Mouse (Mus musculus) CH12.LX (cell line): Measurements from ENCODE around the gene Col7a1. TPM values are rescaled to one million over a fixed set of nuclear protein-coding genes. Genes with fewer than 3 reads are reported as not detected.
A peak's percentile ranks its signal among the peaks of the same experiment; 100 is the strongest.

Experiments used
- DNase-seq: peaks from one replicate; pipeline ENCODE4 v3.0.0-alpha.2; 2013; ENCODE audit errors: extremely low read depth
- H3K27ac ChIP-seq: 2 replicates; pipeline ENCODE4 v1.5.1; 2012; ENCODE audit warnings: low read depth, mild to moderate bottlenecking, control low read depth, moderate library complexity; ENCODE audit not compliant: insufficient read depth
- H3K27me3 ChIP-seq: replicated peaks from 2 replicates; pipeline ENCODE3; 2012; ENCODE audit warnings: inconsistent platforms
- H3K36me3 ChIP-seq, 2 experiments: replicated peaks in 1 of 2; 2 replicates each; pipeline versions ENCODE3 to v1.6.1; 2012; ENCODE audit warnings: inconsistent platforms in 1 of 2, low read length in 1 of 2, mild to moderate bottlenecking in 1 of 2, mixed read lengths in 1 of 2, moderate library complexity in 1 of 2; ENCODE audit not compliant: control insufficient read depth in 1 of 2, insufficient read depth in 1 of 2
- H3K4me1 ChIP-seq, 2 experiments: 2 replicates each; pipeline ENCODE4 v1.6.1; 2012; ENCODE audit warnings: inconsistent platforms in 1 of 2, moderate library complexity in 1 of 2; ENCODE audit not compliant: insufficient read depth in 2 of 2, control insufficient read depth in 1 of 2
- H3K4me2 ChIP-seq: 2 replicates; pipeline ENCODE4 v1.6.1; 2012; ENCODE audit warnings: low read depth, mild to moderate bottlenecking, control low read depth; ENCODE audit not compliant: poor library complexity, insufficient read depth, severe bottlenecking
- H3K4me3 ChIP-seq, 3 experiments: fragments of 150-350 bp in 1 of 3; sonication (generic) in 1 of 3; replicated peaks in 1 of 3; 2 replicates each; pipeline versions ENCODE3 to v1.5.1; 2011 to 2012; ENCODE audit warnings: low read depth in 2 of 3, low read length in 2 of 3, mild to moderate bottlenecking in 2 of 3, moderate library complexity in 2 of 3, control low read depth in 1 of 3, improper control_type of control experiment in 1 of 3, inconsistent platforms in 1 of 3, mixed read lengths in 1 of 3; ENCODE audit not compliant: poor library complexity in 1 of 3
- H3K79me2 ChIP-seq: replicated peaks from 2 replicates; pipeline ENCODE4 v1.6.1; 2012; ENCODE audit warnings: mild to moderate bottlenecking, moderate library complexity; ENCODE audit not compliant: control insufficient read depth, poor library complexity, insufficient read depth, severe bottlenecking; ENCODE audit errors: extremely low read depth
- H3K9ac ChIP-seq: 2 replicates; pipeline ENCODE4 v1.6.1; 2012; ENCODE audit warnings: low read depth, mild to moderate bottlenecking, control low read depth, moderate library complexity; ENCODE audit not compliant: insufficient read depth
- H3K9me3 ChIP-seq: replicated peaks from 2 replicates; pipeline ENCODE3; 2012; ENCODE audit warnings: low read length, inconsistent platforms, mixed read lengths
- BHLHE40 ChIP-seq: IDR thresholded peaks from 2 replicates; pipeline ENCODE4 v1.6.1; 2011; ENCODE audit warnings: mild to moderate bottlenecking, low read depth, low read length, improper control_type of control experiment
- CHD1 ChIP-seq: IDR thresholded peaks from 2 replicates; pipeline ENCODE4 v1.6.1; 2012; ENCODE audit warnings: low read depth, low read length, improper control_type of control experiment, inconsistent platforms
- CHD2 ChIP-seq: IDR thresholded peaks from 2 replicates; pipeline ENCODE4 v1.6.1; 2011; ENCODE audit warnings: low read length, improper control_type of control experiment
- CTCF ChIP-seq, 2 experiments: IDR thresholded peaks in 1 of 2; conservative IDR thresholded peaks in 1 of 2; 2 replicates each; pipeline ENCODE4 v1.5.1; 2011 to 2012; ENCODE audit warnings: low read depth in 2 of 2, low read length in 2 of 2, improper control_type of control experiment in 1 of 2, inconsistent platforms in 1 of 2, mild to moderate bottlenecking in 1 of 2, moderate library complexity in 1 of 2
- ELF1 ChIP-seq: IDR thresholded peaks from 2 replicates; pipeline ENCODE4 v1.6.1; 2014; ENCODE audit warnings: low read depth, mild to moderate bottlenecking, inconsistent platforms, low read length, improper control_type of control experiment
- HCFC1 ChIP-seq: IDR thresholded peaks from 2 replicates; pipeline ENCODE4 v1.6.1; 2012; ENCODE audit warnings: low read depth, mild to moderate bottlenecking, inconsistent platforms, low read length, improper control_type of control experiment
- IRF4 ChIP-seq: IDR thresholded peaks from 2 replicates; pipeline ENCODE4 v1.6.1; 2014; ENCODE audit warnings: low read depth, mild to moderate bottlenecking, inconsistent platforms, low read length, improper control_type of control experiment
- JUND ChIP-seq: conservative IDR thresholded peaks from 2 replicates; pipeline ENCODE4 v1.6.1; 2011; ENCODE audit warnings: low read depth, low read length, improper control_type of control experiment
- KAT2A ChIP-seq: IDR thresholded peaks from 2 replicates; pipeline ENCODE4 v1.6.1; 2012; ENCODE audit warnings: low read length, improper control_type of control experiment, inconsistent platforms; ENCODE audit not compliant: insufficient replicate concordance
- MAX ChIP-seq: IDR thresholded peaks from 2 replicates; pipeline ENCODE4 v1.6.1; 2011; ENCODE audit warnings: low read length, improper control_type of control experiment
- MAZ ChIP-seq: IDR thresholded peaks from 2 replicates; pipeline ENCODE4 v1.6.1; 2012; ENCODE audit warnings: low read depth, mild to moderate bottlenecking, inconsistent platforms, low read length, improper control_type of control experiment, moderate library complexity
- MEF2A ChIP-seq: IDR thresholded peaks from 2 replicates; pipeline ENCODE4 v1.6.1; 2014; ENCODE audit warnings: low read depth, mild to moderate bottlenecking, inconsistent platforms, low read length, improper control_type of control experiment, borderline replicate concordance
- MXI1 ChIP-seq: IDR thresholded peaks from 2 replicates; pipeline ENCODE4 v1.6.1; 2011; ENCODE audit warnings: mild to moderate bottlenecking, low read depth, low read length, improper control_type of control experiment
- MYC ChIP-seq: IDR thresholded peaks from 2 replicates; pipeline ENCODE4 v1.6.1; 2011; ENCODE audit warnings: low read depth, mild to moderate bottlenecking, improper control_type of control experiment, low read length
- NELFE ChIP-seq: IDR thresholded peaks from 2 replicates; pipeline ENCODE4 v1.6.1; 2011; ENCODE audit warnings: low read depth, low read length, improper control_type of control experiment
- NRF1 ChIP-seq: IDR thresholded peaks from 2 replicates; pipeline ENCODE4 v1.6.1; 2014; ENCODE audit warnings: low read depth, mild to moderate bottlenecking, inconsistent platforms, low read length, improper control_type of control experiment, moderate library complexity
- POLR2A ChIP-seq: IDR thresholded peaks from 2 replicates; pipeline ENCODE4 v1.6.1; 2011; ENCODE audit warnings: low read depth, mild to moderate bottlenecking, improper control_type of control experiment, low read length
- POLR2AphosphoS2 ChIP-seq: IDR thresholded peaks from 2 replicates; pipeline ENCODE4 v1.6.1; 2011; ENCODE audit warnings: low read depth, low read length, improper control_type of control experiment
- RAD21 ChIP-seq: IDR thresholded peaks from 2 replicates; pipeline ENCODE4 v1.6.1; 2011; ENCODE audit warnings: low read depth, mild to moderate bottlenecking, low read length, improper control_type of control experiment, moderate library complexity
- SIN3A ChIP-seq: IDR thresholded peaks from 2 replicates; pipeline ENCODE4 v1.6.1; 2012; ENCODE audit warnings: low read length, improper control_type of control experiment, inconsistent platforms
- SMC3 ChIP-seq: IDR thresholded peaks from 2 replicates; pipeline ENCODE4 v1.6.1; 2011; ENCODE audit warnings: low read depth, low read length, improper control_type of control experiment
- TBP ChIP-seq: conservative IDR thresholded peaks from 2 replicates; pipeline ENCODE4 v1.6.1; 2011; ENCODE audit warnings: low read depth, low read length, improper control_type of control experiment
- TCF12 ChIP-seq: IDR thresholded peaks from 2 replicates; pipeline ENCODE4 v1.6.1; 2014; ENCODE audit warnings: low read depth, mild to moderate bottlenecking, inconsistent platforms, low read length, improper control_type of control experiment
- UBTF ChIP-seq: IDR thresholded peaks from 2 replicates; pipeline ENCODE4 v1.6.1; 2012; ENCODE audit warnings: low read depth, mild to moderate bottlenecking, inconsistent platforms, low read length, improper control_type of control experiment, moderate library complexity
- ZC3H11A ChIP-seq: IDR thresholded peaks from 2 replicates; pipeline ENCODE4 v1.6.1; 2012; ENCODE audit warnings: low read depth, mild to moderate bottlenecking, inconsistent platforms, low read length, improper control_type of control experiment
- ZKSCAN1 ChIP-seq: IDR thresholded peaks from 2 replicates; pipeline ENCODE4 v1.6.1; 2012; ENCODE audit warnings: low read depth, inconsistent platforms, low read length, improper control_type of control experiment, borderline replicate concordance
- ZMIZ1 ChIP-seq: IDR thresholded peaks from 2 replicates; pipeline ENCODE4 v1.6.1; 2012; ENCODE audit warnings: low read depth, mild to moderate bottlenecking, inconsistent platforms, low read length, improper control_type of control experiment
- ZNF384 ChIP-seq: IDR thresholded peaks from 2 replicates; pipeline ENCODE4 v1.6.1; 2012; ENCODE audit warnings: low read depth, low read length, improper control_type of control experiment, inconsistent platforms
- dilution Hi-C: fragments of 300-500 bp; cut with MboI; formaldehyde crosslinking; loops from 2 replicates; pipeline ENCODE4 v1.14.3; 2020; ENCODE audit warnings: low sequenced_read_pairs; ENCODE audit not compliant: extremely low pct_unique_long_range_greater_than_20kb, extremely low pct_ligation_motif_present
- in situ Hi-C: fragments of 300-500 bp; cut with MboI; formaldehyde crosslinking; loops from 3 replicates; pipeline ENCODE4 v1.14.3; 2019; ENCODE audit warnings: low sequenced_read_pairs, low pct_ligation_motif_present, low pct_unique_long_range_greater_than_20kb, mixed read lengths
- polyA plus RNA-seq: library from polyadenylated mRNA; unstranded; fragments of >175 nt; gene quantifications from 2 replicates; pipeline ENCODE4 v1.2.1, GENCODE M21; 2012; ENCODE audit warnings: low read depth; ENCODE audit not compliant: insufficient read length
- total RNA-seq, 2 experiments: library from RNA; depleted of rRNA; stranded (reverse); fragments of 300-350 nt in 1 of 2; fragments of >200 nt in 1 of 2; gene quantifications; 2 replicates each; pipeline ENCODE4 v1.2.3; 2012 to 2014

Gene Col7a1
- total and polyA plus RNA-seq, 3 experiments = 0.31 to 2.0 (median 0.98) TPM

DNA sequence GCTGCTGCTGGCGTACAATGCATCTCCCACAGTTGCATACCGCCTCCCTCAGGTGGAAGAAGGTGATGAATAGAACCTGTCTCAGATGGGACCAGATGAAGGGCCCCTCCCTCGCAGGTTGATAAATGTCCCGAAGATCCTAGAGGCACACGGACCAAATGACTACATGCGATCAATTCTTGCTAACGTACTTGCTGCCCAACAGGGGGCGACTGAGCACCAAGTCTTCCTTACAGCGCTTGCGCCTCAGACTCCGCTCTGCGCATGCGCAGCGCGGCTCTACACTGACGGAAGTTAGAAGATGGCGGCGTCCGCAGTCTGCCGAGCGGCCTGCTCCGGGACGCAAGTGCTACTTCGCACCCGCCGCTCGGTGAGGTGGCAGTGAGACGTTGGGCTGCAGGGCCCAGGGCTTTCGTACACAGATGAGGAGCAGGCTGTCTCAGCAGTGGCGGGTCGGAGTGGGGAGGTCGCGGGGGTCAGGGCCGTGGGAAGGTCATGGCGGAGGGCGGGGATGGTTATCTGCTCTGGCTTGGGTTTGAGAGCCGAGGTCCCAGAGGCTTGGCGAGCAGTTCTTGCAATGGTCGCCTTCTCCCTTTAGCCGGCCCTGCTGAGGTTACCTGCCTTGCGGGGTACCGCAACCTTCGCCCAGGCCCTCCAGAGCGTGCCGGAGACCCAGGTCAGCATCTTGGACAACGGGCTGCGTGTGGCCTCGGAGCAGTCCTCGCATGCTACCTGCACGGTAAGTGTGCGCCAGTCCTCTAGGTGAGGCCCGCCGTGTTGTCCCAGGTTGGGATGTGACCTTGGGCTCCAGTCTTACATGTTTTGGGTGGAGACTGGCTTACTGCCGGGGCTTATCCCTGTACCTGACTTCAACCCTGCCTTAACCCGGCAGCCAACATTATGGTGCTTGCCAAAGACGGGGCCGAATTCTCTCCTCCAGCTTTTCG, 16.7 kb upstream of the Col7a1 start, which contains the start of gene Uqcrc1:
TSS of gene Uqcrc1 (plus strand) at position 216 of the 947 bp plus-strand sequence.
- Histone ChIP-seq H3K4me2 (peak within 1 kb of the TSS; percentile 88), H3K9ac (peak within 1 kb of the TSS; percentile 81), H3K4me1 (peaks cover 0 to 13% of the 10 kb centered on the region in 2 experiments; a peak in 2 of 4 replicates), H3K36me3 (peaks cover 22 to 34% of the 10 kb centered on the region in 2 experiments), H3K27ac (peak within 1 kb of the TSS; percentile 49), H3K79me2 (peaks cover 11% of the 10 kb centered on the region), H3K27me3 (peaks cover 4% of the 10 kb centered on the region), H3K9me3 (no peaks in the 10 kb centered on the region), H3K4me3 (peak within 1 kb of the TSS; percentile 91 to 97 (median 96))
- peak; percentile 99 for DNase-seq
- dilution Hi-C loops = no loop called here
- TF ChIP-seq ZMIZ1 (peak; percentile 75), ELF1 (peak; percentile 85), MAX (peak; percentile 9; the same call in 1 of the 2 replicates), TCF12 (peak; percentile 96), RAD21 (peak; percentile 80), JUND (0 out of 2 replicates have a peak, but pooled peaks have one; percentile 19), POLR2AphosphoS2 (peak; percentile 61; the same call in 1 of the 2 replicates), ZC3H11A (no peak), MYC (0 out of 2 replicates have a peak, but pooled peaks have one; percentile 45), NELFE (peak; percentile 97), TBP (peak; percentile 85; the same call in 1 of the 2 replicates), SIN3A (peak; percentile 88), UBTF (no peak; the same call in 1 of the 2 replicates), POLR2A (peak; percentile 97), CHD1 (no peak), HCFC1 (peak; percentile 81), IRF4 (peak; percentile 29; the same call in 1 of the 2 replicates), ZKSCAN1 (no peak), MXI1 (peak; percentile 81; the same call in 1 of the 2 replicates), CTCF (conservative IDR thresholded peaks at IDR 0.05 in 1 of 2, IDR thresholded peaks at IDR 0.05 in 1 of 2; ENCODE audit: low read depth in 2 of 2, low read length in 2 of 2) (peak; percentile 72 to 89), KAT2A (peak; percentile 58; the same call in 1 of the 2 replicates), ZNF384 (no peak), SMC3 (peak; percentile 69), CHD2 (no peak), MEF2A (peak; percentile 66; the same call in 1 of the 2 replicates), NRF1 (peak; percentile 100), MAZ (peak; percentile 77; the same call in 1 of the 2 replicates), BHLHE40 (0 out of 2 replicates have a peak, but pooled peaks have one; percentile 4)
- in situ Hi-C loops = no loop called here
